Mouse (Mus musculus) inflammation-experienced regulatory T-cells, adult 6 months (primary cell): ENCODE measurements around the gene Serpinb6c. TPM values are rescaled to one million over a fixed set of nuclear protein-coding genes. Genes with fewer than 3 reads are reported as not detected.

Experiments used
- polyA plus RNA-seq, 3 experiments: library from polyadenylated mRNA; unstranded; fragments of 100-300 nt; shearing (Covaris generic); gene quantifications; one replicate each; pipeline ENCODE4 v1.2.1; 2017

The Serpinb6c gene
- polyA plus RNA-seq, 3 experiments from 2014 or later = not detected

Other genes with a start within 250 kb of the Serpinb6c start
- gene Serpinb6d, start 244.3 kb downstream of the Serpinb6c start, polyA plus RNA-seq = not detected
- gene Serpinb6e, start 62.3 kb downstream of the Serpinb6c start, polyA plus RNA-seq = not detected
- gene Nqo2, start 59.0 kb upstream of the Serpinb6c start, polyA plus RNA-seq = 10 to 100 TPM; 10.3 to 21.3 (median 10.4) TPM
- gene Ripk1, start 96.7 kb upstream of the Serpinb6c start, polyA plus RNA-seq = 10 to 100 TPM; 10.6 to 17.5 (median 16.5) TPM
- gene Serpinb6a, start 97.1 kb upstream of the Serpinb6c start, polyA plus RNA-seq = 10 to 100 TPM; 39.5 to 66.1 (median 50.4) TPM
- gene Bphl, start 131.9 kb upstream of the Serpinb6c start, polyA plus RNA-seq = 10 to 100 TPM; 11.8 to 33.6 (median 31.4) TPM
- 1 to 10 TPM; 3.1 to 8.7 (median 8.0) TPM for gene Tubb2a, start 172.3 kb upstream of the Serpinb6c start, polyA plus RNA-seq
- gene Tubb2b, start 224.8 kb upstream of the Serpinb6c start, polyA plus RNA-seq = 1 to 10 TPM in 2 of 3 experiments, not detected in 1; 1.7 to 2.0 TPM